Mouse (Mus musculus) spleen, adult 12 weeks (tissue): ENCODE results near the gene Ell.
"Not testable (repeated sequence)": the region's sequence is repeated elsewhere in the genome, so short reads cannot be mapped to it uniquely, and the experiment has no call there.

ENCODE experiments used
- DNase-seq: peaks from one replicate; pipeline ENCODE4 v3.0.0; 2022; ENCODE audit warnings: low spot score

The Ell gene

GRCm38 (mm10) chr8:70507027-70507393, 32.2 kb upstream of the Ell start:
- DNase-seq: no peak

- DNase-seq: no peak
Observed at GRCm38 (mm10) chr8:70509281-70509952, 29.8 kb upstream of the Ell start.

GRCm38 (mm10) chr8:70510228-70510915, 28.9 kb upstream of the Ell start, which contains the start of gene Uba52:
Gene Uba52, minus strand, starts transcription at chr8:70510801.
- peak; percentile 95 for DNase-seq

- DNase-seq: not testable (repeated sequence)
Observed at GRCm38 (mm10) chr8:70511174-70511573, 28.1 kb upstream of the Ell start.

GRCm38 (mm10) chr8:70511770-70512169, 27.5 kb upstream of the Ell start:
- DNase-seq: no peak

- DNase-seq: no peak
Observed at GRCm38 (mm10) chr8:70512253-70512903, 26.9 kb upstream of the Ell start.

GRCm38 (mm10) chr8:70513441-70513840, 25.8 kb upstream of the Ell start:
- DNase-seq: no peak

GRCm38 (mm10) chr8:70517940-70518643, 21.2 kb upstream of the Ell start:
- no peak for DNase-seq

GRCm38 (mm10) chr8:70519043-70519442, 20.2 kb upstream of the Ell start:
- DNase-seq: no peak

GRCm38 (mm10) chr8:70519606-70520005, 19.7 kb upstream of the Ell start:
- DNase-seq: no peak

- peak; percentile 94 for DNase-seq
Observed at GRCm38 (mm10) chr8:70522592-70523403, 16.5 kb upstream of the Ell start.

- no peak for DNase-seq
Observed at GRCm38 (mm10) chr8:70527111-70527511, 12.1 kb upstream of the Ell start.

GRCm38 (mm10) chr8:70527512-70528181, 11.6 kb upstream of the Ell start, which contains the start of the genes Fkbp8 and Kxd1:
Gene Fkbp8, plus strand, starts transcription at chr8:70527724.
Gene Kxd1, minus strand, starts transcription at chr8:70527956.
- DNase-seq: peak; percentile 94

- DNase-seq: no peak
Observed at GRCm38 (mm10) chr8:70528182-70528797, 11.0 kb upstream of the Ell start.

- DNase-seq: no peak
Observed at GRCm38 (mm10) chr8:70529299-70529698, 10.0 kb upstream of the Ell start.

GRCm38 (mm10) chr8:70529741-70530161, 9.5 kb upstream of the Ell start:
- no peak for DNase-seq

- no peak for DNase-seq
Observed at GRCm38 (mm10) chr8:70530314-70530713, 8.9 kb upstream of the Ell start.

GRCm38 (mm10) chr8:70534281-70534680, 5.0 kb upstream of the Ell start:
- no peak for DNase-seq

- DNase-seq: no peak
Observed at GRCm38 (mm10) chr8:70535221-70535620, 4.0 kb upstream of the Ell start.

GRCm38 (mm10) chr8:70535701-70536100, 3.6 kb upstream of the Ell start:
- no peak for DNase-seq
